Mouse (Mus musculus): ENCODE measurements around the gene Mta3.

The Mta3 gene

GRCm38 (mm10) chr17:83767064-83767463, 61.1 kb downstream of the Mta3 start:
- no peak for DNase-seq

- no peak for DNase-seq
Observed at GRCm38 (mm10) chr17:83768309-83768708, 62.3 kb downstream of the Mta3 start.

GRCm38 (mm10) chr17:83770371-83770770, 64.4 kb downstream of the Mta3 start:
- DNase-seq: no peak

- DNase-seq: no peak
Observed at GRCm38 (mm10) chr17:83770931-83771330, 65.0 kb downstream of the Mta3 start.

- no peak for DNase-seq
Observed at GRCm38 (mm10) chr17:83772110-83772509, 66.1 kb downstream of the Mta3 start.

- no peak for DNase-seq
Observed at GRCm38 (mm10) chr17:83772711-83773110, 66.7 kb downstream of the Mta3 start.

- DNase-seq: no peak
Observed at GRCm38 (mm10) chr17:83776965-83777364, 71.0 kb downstream of the Mta3 start.

GRCm38 (mm10) chr17:83777462-83778051, 71.6 kb downstream of the Mta3 start:
- no peak for DNase-seq

- no peak for DNase-seq
Observed at GRCm38 (mm10) chr17:83780228-83780627, 74.3 kb downstream of the Mta3 start.

GRCm38 (mm10) chr17:83782740-83783139, 76.8 kb downstream of the Mta3 start:
- DNase-seq: no peak

- DNase-seq: no peak
Observed at GRCm38 (mm10) chr17:83786418-83786817, 80.5 kb downstream of the Mta3 start.

GRCm38 (mm10) chr17:83790158-83790557, 84.2 kb downstream of the Mta3 start:
- no peak for DNase-seq

GRCm38 (mm10) chr17:83792388-83792787, 86.4 kb downstream of the Mta3 start:
- DNase-seq: no peak

- DNase-seq: no peak
Observed at GRCm38 (mm10) chr17:83795121-83795520, 89.2 kb downstream of the Mta3 start.

GRCm38 (mm10) chr17:83799506-83800050, 93.6 kb downstream of the Mta3 start:
- no peak for DNase-seq

- DNase-seq: peak; percentile 90 to 94
Observed at GRCm38 (mm10) chr17:83803987-83804386, 98.0 kb downstream of the Mta3 start.

GRCm38 (mm10) chr17:83805078-83805477, 99.1 kb downstream of the Mta3 start:
- no peak for DNase-seq

- DNase-seq: no peak
Observed at GRCm38 (mm10) chr17:83807345-83807744, 101.4 kb downstream of the Mta3 start.

GRCm38 (mm10) chr17:83807778-83808398, 101.9 kb downstream of the Mta3 start:
- peak; percentile 67 to 81 for DNase-seq

- no peak for DNase-seq
Observed at GRCm38 (mm10) chr17:83808476-83809098, 102.6 kb downstream of the Mta3 start.

- no peak for DNase-seq
Observed at GRCm38 (mm10) chr17:83809197-83809829, 103.3 kb downstream of the Mta3 start.

- DNase-seq: no peak
Observed at GRCm38 (mm10) chr17:83810285-83810684, 104.3 kb downstream of the Mta3 start.

- no peak for DNase-seq
Observed at GRCm38 (mm10) chr17:83812200-83812944, 106.4 kb downstream of the Mta3 start.
